In the genomic region with DNA sequence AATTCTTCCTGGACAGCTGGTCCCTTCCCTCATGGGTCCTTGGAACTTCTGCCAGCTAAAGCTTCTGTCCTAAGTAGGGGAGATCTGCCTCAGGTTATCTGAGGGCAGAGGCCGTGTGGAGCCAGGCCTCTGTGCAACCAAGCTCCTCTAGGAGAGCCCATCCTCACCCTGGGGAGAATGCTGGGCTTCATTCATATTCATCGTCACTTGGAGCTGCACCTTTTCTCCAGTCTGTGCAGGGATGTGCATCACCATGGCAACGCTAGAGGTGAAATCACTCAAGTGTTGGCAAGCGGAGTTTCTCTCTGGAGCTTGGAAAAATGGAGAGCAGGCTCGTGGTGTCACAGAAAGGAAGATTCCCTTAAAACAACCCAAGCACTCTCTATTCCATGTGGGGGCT, we compare ENCODE assay signal across 9 mouse cellular contexts.
DNase-seq lines count a peak whose midpoint lies in the region; ATAC-seq and TF ChIP-seq lines count a peak whose summit lies in the region.
"Had no signal": no experiment of that assay in that cellular context is flagged by ENCODE, and none has a peak within 500 bp of the region (broad histone marks: within the 10 kb centered on the region; RNA-seq: fewer than 3 reads in every experiment).

No protein-coding gene starts in this region.

- H3K36me3 ChIP-seq in forebrain, embryonic 13.5 days (ENCODE audit: poor library complexity, severe bottlenecking) = no peaks in the 10 kb centered on the region
- no peaks in the 10 kb centered on the region for H3K36me3 ChIP-seq in forebrain, embryonic 11.5 days (ENCODE audit: control insufficient read depth, insufficient read depth, low read length)
- H3K36me3 ChIP-seq in neural tube, embryonic 13.5 days = no peaks in the 10 kb centered on the region
- H3K36me3 ChIP-seq: liver, embryonic 15.5 days had no signal

- H3K9ac ChIP-seq in forebrain, embryonic 13.5 days = no peak overlapping the region
- H3K9ac ChIP-seq in forebrain, embryonic 11.5 days (ENCODE audit: low read length) = no peak overlapping the region
- H3K9ac ChIP-seq in neural tube, embryonic 13.5 days = peak overlapping the region; percentile 35; the same call in 1 of the 2 replicates
- H3K9ac ChIP-seq: liver, embryonic 15.5 days had no signal

- intact Hi-C loops in heart, postnatal 14 days (cut with DNase I) = no loop called here

- no peak for TF ChIP-seq CTCF in layer of hippocampus, adult 2 months (conservative IDR thresholded peaks at IDR 0.05)

- no peak overlapping the region for H3K4me3 ChIP-seq in forebrain, embryonic 13.5 days
- no peak overlapping the region for H3K4me3 ChIP-seq in forebrain, embryonic 11.5 days (ENCODE audit: low read depth, low read length)
- no peak overlapping the region for H3K4me3 ChIP-seq in layer of hippocampus, adult 2 months
- no peak overlapping the region for H3K4me3 ChIP-seq in neural tube, embryonic 13.5 days
- H3K4me3 ChIP-seq: liver, embryonic 15.5 days had no signal

- H3K4me1 ChIP-seq in forebrain, embryonic 13.5 days = peaks cover 45% of the 10 kb centered on the region
- peaks cover 5% of the 10 kb centered on the region; the same call in 1 of the 2 replicates for H3K4me1 ChIP-seq in forebrain, embryonic 11.5 days (replicated peaks; ENCODE audit: control insufficient read depth, insufficient read depth, low read length)
- H3K4me1 ChIP-seq in neural tube, embryonic 13.5 days (replicated peaks) = peaks cover 62% of the 10 kb centered on the region
- H3K4me1 ChIP-seq: liver, embryonic 15.5 days had no signal

- ATAC-seq in forebrain, embryonic 13.5 days = peak; percentile 69
- no peak for ATAC-seq in forebrain, embryonic 11.5 days (replicated peaks; ENCODE audit: low FRiP score)
- peak; percentile 78 for ATAC-seq in neural tube, embryonic 13.5 days (ENCODE audit: low read depth)

- no peaks in the 10 kb centered on the region for H3K9me3 ChIP-seq in forebrain, embryonic 13.5 days (replicated peaks)
- H3K9me3 ChIP-seq in forebrain, embryonic 11.5 days (ENCODE audit: control insufficient read depth, low read length) = no peaks in the 10 kb centered on the region
- no peaks in the 10 kb centered on the region for H3K9me3 ChIP-seq in neural tube, embryonic 13.5 days
- H3K9me3 ChIP-seq: liver, embryonic 15.5 days had no signal

- H3K27me3 ChIP-seq in forebrain, embryonic 13.5 days = no peaks in the 10 kb centered on the region
- H3K27me3 ChIP-seq in forebrain, embryonic 11.5 days (ENCODE audit: control insufficient read depth, insufficient read depth, low read length) = no peaks in the 10 kb centered on the region
- H3K27me3 ChIP-seq in neural tube, embryonic 13.5 days = no peaks in the 10 kb centered on the region
- H3K27me3 ChIP-seq: liver, embryonic 15.5 days had no signal

- peak overlapping the region; percentile 21; the same call in 1 of the 2 replicates for H3K4me2 ChIP-seq in forebrain, embryonic 13.5 days
- H3K4me2 ChIP-seq in forebrain, embryonic 11.5 days (ENCODE audit: low read depth, low read length, severe bottlenecking) = no peak overlapping the region
- H3K4me2 ChIP-seq in neural tube, embryonic 13.5 days = no peak overlapping the region
- H3K4me2 ChIP-seq: liver, embryonic 15.5 days had no signal

- DNase-seq in forebrain, embryonic 11.5 days (ENCODE audit: low spot score) = no peak
- DNase-seq in cerebellum, postnatal 10 days = peak; percentile 74 to 79
- DNase-seq in layer of hippocampus, adult 2 months (ENCODE audit: low spot score in 2 of 2) = peak in 1 of 2 experiments; percentile 51
- DNase-seq in spleen, postnatal 10 days (ENCODE audit: low spot score in 2 of 2) = no peak
- DNase-seq in ovary, postnatal 36 days (ENCODE audit: low spot score) = no peak
- no peak for DNase-seq in heart, postnatal 14 days

- WGBS in forebrain, embryonic 13.5 days = 27% methylated on average over 5 of the region's 5 CpGs
- WGBS in forebrain, embryonic 11.5 days = 69% methylated on average over 5 of the region's 5 CpGs
- WGBS in neural tube, embryonic 13.5 days = 30% methylated on average over 5 of the region's 5 CpGs

- H3K27ac ChIP-seq in forebrain, embryonic 13.5 days = peak overlapping the region; percentile 80
- H3K27ac ChIP-seq in forebrain, embryonic 11.5 days (ENCODE audit: low read depth, low read length) = no peak overlapping the region
- peak overlapping the region; percentile 46; the same call in 1 of the 2 replicates for H3K27ac ChIP-seq in layer of hippocampus, adult 2 months
- peak overlapping the region; percentile 88 for H3K27ac ChIP-seq in neural tube, embryonic 13.5 days (replicated peaks)
- H3K27ac ChIP-seq: liver, embryonic 15.5 days had no signal

Comparison
In these comparisons a context has a peak if more than half of its experiments do, and no peak if none do; other contexts are left out.
1. DNase-seq: peak in cerebellum, postnatal 10 days (2 of 2); none in forebrain, embryonic 11.5 days (single experiment), spleen, postnatal 10 days (0 of 2), ovary, postnatal 36 days (single experiment) and heart, postnatal 14 days (0 of 2).